8 mouse cellular contexts compared by ENCODE assay signal in the genomic region with DNA sequence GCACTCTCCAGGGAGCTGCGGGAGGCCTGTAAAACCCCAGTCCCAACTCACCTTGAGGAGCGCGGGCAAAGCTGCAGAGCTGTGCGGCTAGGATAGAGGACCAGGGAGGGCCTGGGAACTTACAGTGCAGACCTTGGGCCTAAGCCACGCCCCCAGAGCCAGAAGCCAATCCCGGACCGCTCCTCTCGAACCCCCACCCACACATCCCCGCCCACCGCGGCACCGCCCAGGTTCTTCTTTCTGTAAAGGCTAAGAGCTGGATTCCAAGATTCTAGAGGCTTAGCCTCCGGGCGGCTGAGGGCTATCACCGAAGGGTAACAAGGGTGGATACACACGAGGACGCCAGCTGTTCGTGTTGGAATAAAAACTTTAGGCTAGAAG. TPM values are rescaled to one million over a fixed set of nuclear protein-coding genes. Genes with fewer than 3 reads are reported as not detected.
DNase-seq lines count a peak whose midpoint lies in the region; ATAC-seq and TF ChIP-seq lines count a peak whose summit lies in the region.

A gene (minus strand): TSS at position 104 of the 381 bp plus-strand sequence.

- ATAC-seq in heart, embryonic 15.5 days (replicated peaks; ENCODE audit: insufficient number of reproducible peaks, insufficient read depth, low FRiP score, low read depth), result peak; percentile 92
- ATAC-seq in liver, embryonic 14.5 days (ENCODE audit: insufficient read depth), result peak; percentile 82
- ATAC-seq in neural tube, embryonic 11.5 days (ENCODE audit: insufficient read depth, low FRiP score, low TSS enrichment), result peak; percentile 97
- ATAC-seq in stomach, postnatal 0 days (ENCODE audit: low FRiP score, low TSS enrichment), result peak; percentile 94

- H3K27me3 ChIP-seq in forebrain, embryonic 10.5 days (ENCODE audit: poor library complexity, severe bottlenecking), result peaks cover 26% of the 10 kb centered on the region
- no peaks in the 10 kb centered on the region for H3K27me3 ChIP-seq in heart, embryonic 15.5 days
- peaks cover 7% of the 10 kb centered on the region for H3K27me3 ChIP-seq in liver, embryonic 14.5 days (ENCODE audit: control insufficient read depth, insufficient read depth, low read length)
- peaks cover 3% of the 10 kb centered on the region for H3K27me3 ChIP-seq in neural tube, embryonic 11.5 days (ENCODE audit: control insufficient read depth, insufficient read depth, low read length)
- no peaks in the 10 kb centered on the region for H3K27me3 ChIP-seq in stomach, postnatal 0 days (ENCODE audit: control insufficient read depth, insufficient read depth, low read length)

- no peaks in the 10 kb centered on the region for H3K9me3 ChIP-seq in forebrain, embryonic 10.5 days
- no peaks in the 10 kb centered on the region for H3K9me3 ChIP-seq in heart, embryonic 15.5 days (replicated peaks)
- H3K9me3 ChIP-seq in liver, embryonic 14.5 days (ENCODE audit: control insufficient read depth, low read length), result no peaks in the 10 kb centered on the region
- no peaks in the 10 kb centered on the region for H3K9me3 ChIP-seq in neural tube, embryonic 11.5 days (ENCODE audit: control insufficient read depth, low read length)
- no peaks in the 10 kb centered on the region for H3K9me3 ChIP-seq in stomach, postnatal 0 days (ENCODE audit: control insufficient read depth, low read length)

- H3K4me1 ChIP-seq in forebrain, embryonic 10.5 days, result peaks cover 52% of the 10 kb centered on the region
- H3K4me1 ChIP-seq in heart, embryonic 15.5 days (replicated peaks), result peaks cover 49% of the 10 kb centered on the region
- H3K4me1 ChIP-seq in liver, embryonic 14.5 days (replicated peaks; ENCODE audit: control insufficient read depth in 2 of 2, insufficient read depth in 2 of 2, low read length in 1 of 2), result peaks cover 34 to 37% of the 10 kb centered on the region in 2 experiments
- H3K4me1 ChIP-seq in neural tube, embryonic 11.5 days (ENCODE audit: control insufficient read depth, insufficient read depth, low read length), result peaks cover 3% of the 10 kb centered on the region
- peaks cover 5% of the 10 kb centered on the region for H3K4me1 ChIP-seq in stomach, postnatal 0 days (replicated peaks; ENCODE audit: control insufficient read depth, insufficient read depth)

- no peak for TF ChIP-seq CTCF in liver, embryonic 14.5 days (IDR thresholded peaks at IDR 0.05; ENCODE audit: low read depth)
- TF ChIP-seq CTCF in stomach, postnatal 0 days (IDR thresholded peaks at IDR 0.05; ENCODE audit: low read depth), result no peak

- peak within 1 kb of the TSS; percentile 63 for H3K27ac ChIP-seq in forebrain, embryonic 10.5 days
- H3K27ac ChIP-seq in heart, embryonic 15.5 days, result peak within 1 kb of the TSS; percentile 85
- peak within 1 kb of the TSS; percentile 73 for H3K27ac ChIP-seq in liver, embryonic 14.5 days
- H3K27ac ChIP-seq in neural tube, embryonic 11.5 days (ENCODE audit: low read depth, low read length), result no peak within 1 kb of the TSS
- peak within 1 kb of the TSS; percentile 92 for H3K27ac ChIP-seq in stomach, postnatal 0 days (replicated peaks)

- TF ChIP-seq EP300 in liver, embryonic 14.5 days (IDR thresholded peaks at IDR 0.05; ENCODE audit: low read depth), result no peak
- TF ChIP-seq EP300 in stomach, postnatal 0 days (optimal IDR thresholded peaks at IDR 0.05), result no peak

- peak within 1 kb of the TSS; percentile 62 for H3K4me3 ChIP-seq in forebrain, embryonic 10.5 days
- H3K4me3 ChIP-seq in heart, embryonic 15.5 days, result peak within 1 kb of the TSS; percentile 65
- peak within 1 kb of the TSS; percentile 68 for H3K4me3 ChIP-seq in liver, embryonic 14.5 days (ENCODE audit: insufficient read depth in 1 of 2, low read depth in 2 of 2, low read length in 2 of 2)
- H3K4me3 ChIP-seq in neural tube, embryonic 11.5 days (ENCODE audit: low read depth, low read length), result peak within 1 kb of the TSS; percentile 48
- H3K4me3 ChIP-seq in stomach, postnatal 0 days (ENCODE audit: low read depth, low read length), result peak within 1 kb of the TSS; percentile 71

- H3K4me2 ChIP-seq in heart, embryonic 15.5 days, result peak within 1 kb of the TSS; percentile 84
- peak within 1 kb of the TSS; percentile 100 for H3K4me2 ChIP-seq in liver, embryonic 14.5 days (ENCODE audit: low read depth)
- peak within 1 kb of the TSS; percentile 99 for H3K4me2 ChIP-seq in neural tube, embryonic 11.5 days (ENCODE audit: low read depth)
- H3K4me2 ChIP-seq in stomach, postnatal 0 days (replicated peaks; ENCODE audit: low read depth), result peak within 1 kb of the TSS; percentile 92

- H3K9ac ChIP-seq in heart, embryonic 15.5 days, result peak within 1 kb of the TSS; percentile 67
- peak within 1 kb of the TSS; percentile 63 for H3K9ac ChIP-seq in liver, embryonic 14.5 days (replicated peaks)
- peak within 1 kb of the TSS; percentile 44 for H3K9ac ChIP-seq in neural tube, embryonic 11.5 days (ENCODE audit: low read length)
- peak within 1 kb of the TSS; percentile 67 for H3K9ac ChIP-seq in stomach, postnatal 0 days (ENCODE audit: low read length)

- DNase-seq in CD8-positive naive resting alpha-beta T cell, adult 2 months (ENCODE audit: low read depth in 2 of 2, low spot score in 2 of 2), result peak; percentile 73 to 87
- DNase-seq in c-Kit-positive CD71-negative TER-119-negative erythroid progenitor cells, embryonic 14.5 days (ENCODE audit: low read depth), result peak; percentile 94
- DNase-seq in forebrain, embryonic 10.5 days (ENCODE audit: extremely low spot score, low spot score), result peak; percentile 92
- DNase-seq in kidney, postnatal 25 days, result peak; percentile 99
- peak; percentile 91 to 93 (median 93) for DNase-seq in liver, embryonic 14.5 days (ENCODE audit: low read depth in 3 of 3, low spot score in 3 of 3)
- peak; percentile 94 for DNase-seq in neural tube, embryonic 11.5 days (ENCODE audit: low spot score)
- peak; percentile 97 for DNase-seq in stomach, postnatal 0 days (ENCODE audit: low spot score)

- no peaks in the 10 kb centered on the region for H3K36me3 ChIP-seq in forebrain, embryonic 10.5 days (replicated peaks)
- H3K36me3 ChIP-seq in heart, embryonic 15.5 days, result no peaks in the 10 kb centered on the region
- no peaks in the 10 kb centered on the region for H3K36me3 ChIP-seq in liver, embryonic 14.5 days (replicated peaks; ENCODE audit: control insufficient read depth, insufficient read depth, low read depth)
- H3K36me3 ChIP-seq in neural tube, embryonic 11.5 days (ENCODE audit: control insufficient read depth, insufficient read depth, low read length), result no peaks in the 10 kb centered on the region
- H3K36me3 ChIP-seq in stomach, postnatal 0 days (ENCODE audit: control insufficient read depth, insufficient read depth, low read length), result no peaks in the 10 kb centered on the region

- WGBS in forebrain, embryonic 10.5 days, result 1% methylated on average over 18 of the region's 18 CpGs
- WGBS in heart, embryonic 15.5 days, result under 1% methylated on average over 18 of the region's 18 CpGs
- WGBS in liver, embryonic 14.5 days (ENCODE audit: insufficient replicate concordance), result 0% methylated on average over 18 of the region's 18 CpGs
- WGBS in neural tube, embryonic 11.5 days, result 0% methylated on average over 18 of the region's 18 CpGs
- 0% methylated on average over 18 of the region's 18 CpGs for WGBS in stomach, postnatal 0 days

RNA-seq across cellular contexts. Expression of the gene that starts here (rescaled TPM):
- polyA plus RNA-seq in forebrain, embryonic 10.5 days (2016; fragmentation: Nextera tagmentation; extraction: Ambion mirVana), result 1.1 and 1.5 TPM in 2 replicates
- polyA plus RNA-seq in heart, embryonic 15.5 days (2015; fragmentation: Nextera tagmentation; extraction: Ambion mirVana), result 10.4 and 13.0 TPM in 2 replicates
- 2.2 and 2.3 TPM in 2 replicates for polyA plus RNA-seq in liver, embryonic 14.5 days (2012; rRNA removed)
- polyA plus RNA-seq in liver, embryonic 14.5 days (2014; fragmentation: Nextera tagmentation; extraction: Ambion mirVana), result 1.6 and 2.1 TPM in 2 replicates
- polyA plus RNA-seq in neural tube, embryonic 11.5 days (2014; fragmentation: Nextera tagmentation; extraction: Ambion mirVana), result 3.9 and 4.0 TPM in 2 replicates
- 7.9 and 8.1 TPM in 2 replicates for polyA plus RNA-seq in stomach, postnatal 0 days (2015; fragmentation: Nextera tagmentation; extraction: Ambion mirVana)
